Mouse (Mus musculus): ENCODE results near the gene Gm20696. TPM values are rescaled to one million over a fixed set of nuclear protein-coding genes. Genes with fewer than 3 reads are reported as not detected.

Gm20696 gene
- polyA plus RNA-seq, 1 experiment, result 3.0 TPM

DNA sequence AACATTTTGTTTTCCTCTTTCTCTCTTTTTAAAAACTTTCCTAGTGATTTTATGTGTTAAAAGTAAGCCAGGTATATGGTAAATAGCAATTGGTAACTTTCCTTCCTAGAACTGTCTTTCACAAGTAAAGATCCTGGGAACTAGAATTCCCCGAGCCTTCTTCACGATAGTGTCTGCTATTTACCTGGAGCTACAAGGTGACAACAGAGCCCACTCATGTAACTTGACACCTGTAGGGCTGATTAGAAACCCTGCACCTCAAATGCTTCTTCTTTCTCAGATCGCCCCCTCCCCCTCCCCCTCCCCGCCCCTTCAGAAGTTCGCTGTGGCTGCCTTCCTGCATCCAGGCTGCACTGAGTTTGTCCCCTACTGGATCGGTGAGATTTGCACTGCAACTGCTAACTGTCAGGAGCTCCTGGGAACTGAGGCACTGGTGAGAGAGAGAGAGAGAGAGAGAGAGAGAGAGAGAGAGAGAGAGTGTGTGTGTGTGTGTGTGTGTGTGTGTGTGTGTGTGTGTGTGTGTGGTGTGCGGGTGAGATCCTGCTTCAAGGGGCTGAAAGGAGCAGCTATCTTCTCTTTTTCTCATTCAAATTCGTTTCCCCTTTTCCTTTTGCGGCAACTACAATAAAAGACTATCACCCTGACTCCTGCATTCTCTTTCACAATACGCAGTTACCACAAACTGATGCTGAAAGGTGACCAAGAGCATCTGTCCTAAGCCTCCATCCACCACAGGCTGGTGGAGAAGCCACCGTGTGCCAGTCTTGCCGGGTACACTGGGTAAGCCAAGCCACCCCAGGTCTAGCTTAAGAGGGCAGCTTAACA, 403.3 kb downstream of the Gm20696 start:
- TF ChIP-seq CTCF (IDR thresholded peaks at IDR 0.05; ENCODE audit: extremely low read depth, insufficient read depth, low read length) (no peak), POLR2A (IDR thresholded peaks at IDR 0.05; ENCODE audit: extremely low read depth, insufficient read depth, low read length) (no peak)
- no peak overlapping the region for H3K27ac ChIP-seq (ENCODE audit: insufficient read depth, low read length)
- no peak overlapping the region for H3K4me3 ChIP-seq (ENCODE audit: insufficient read depth, low read length)
- peaks cover 10% of the 10 kb centered on the region; the same call in 1 of the 2 replicates for H3K4me1 ChIP-seq (ENCODE audit: control insufficient read depth, insufficient read depth, low read length)

DNA sequence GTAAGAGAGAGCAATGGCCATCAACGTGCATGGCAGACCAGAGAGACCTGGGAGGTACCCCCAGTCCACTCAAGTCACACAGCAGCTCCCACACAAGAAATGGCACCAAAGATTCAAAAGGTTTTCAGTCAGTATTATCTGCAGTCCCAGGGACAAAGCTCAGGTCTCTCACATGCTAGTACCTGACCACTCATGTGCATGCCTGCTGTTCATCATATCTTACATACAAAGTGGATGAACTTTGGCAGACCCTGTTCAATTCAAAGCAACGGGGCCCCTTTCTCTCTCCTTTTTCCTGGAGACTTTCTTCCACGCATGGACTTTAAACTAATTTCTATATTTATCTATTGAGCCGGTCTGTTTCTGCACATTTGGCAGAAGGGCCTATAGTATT, 404.9 kb downstream of the Gm20696 start:
- Histone ChIP-seq H3K27ac (ENCODE audit: insufficient read depth, low read length) (no peak overlapping the region), H3K4me3 (ENCODE audit: insufficient read depth, low read length) (no peak overlapping the region), H3K4me1 (ENCODE audit: control insufficient read depth, insufficient read depth, low read length) (peaks cover 10% of the 10 kb centered on the region; the same call in 1 of the 2 replicates)
- TF ChIP-seq CTCF (IDR thresholded peaks at IDR 0.05; ENCODE audit: extremely low read depth, insufficient read depth, low read length) (no peak), POLR2A (IDR thresholded peaks at IDR 0.05; ENCODE audit: extremely low read depth, insufficient read depth, low read length) (no peak)

DNA sequence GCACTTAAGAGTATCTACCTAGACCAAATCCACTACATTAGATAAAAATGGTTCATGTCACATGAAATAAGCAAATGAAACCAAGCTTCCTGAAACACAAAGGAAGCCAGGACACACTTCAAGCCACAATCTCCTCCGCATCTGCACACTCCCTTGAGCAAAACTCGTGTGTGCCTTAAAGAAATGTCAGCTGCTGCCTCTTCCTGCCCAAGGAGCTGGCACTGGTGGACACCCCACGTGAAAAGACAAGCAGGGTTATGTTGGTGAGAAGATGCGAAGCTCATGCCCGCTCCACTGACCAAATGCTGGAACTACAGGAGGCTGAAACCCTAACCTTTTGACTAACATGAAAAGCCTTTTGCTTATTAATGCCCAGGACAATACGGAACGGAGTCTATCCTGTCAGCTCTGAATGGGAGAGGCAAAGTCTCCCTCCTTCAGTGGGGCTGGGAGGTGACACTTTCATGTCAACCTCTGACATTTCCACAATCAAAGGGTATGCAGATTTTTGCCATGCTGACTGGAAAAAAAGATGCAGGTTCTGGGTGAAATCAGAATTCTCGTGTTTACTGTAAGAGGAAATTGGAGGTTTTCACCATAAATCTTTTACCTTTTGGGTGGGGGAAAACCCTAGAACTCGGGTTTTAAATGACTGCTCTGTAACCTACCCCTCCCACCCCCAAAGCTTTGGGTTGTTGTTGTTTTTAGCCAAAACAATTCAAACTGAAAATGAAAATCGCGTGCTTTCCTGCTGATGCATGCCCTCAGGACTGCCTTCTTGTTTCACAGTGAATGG, 405.5 kb downstream of the Gm20696 start:
- Histone ChIP-seq H3K4me3 (ENCODE audit: insufficient read depth, low read length) (no peak overlapping the region), H3K27ac (ENCODE audit: insufficient read depth, low read length) (no peak overlapping the region), H3K4me1 (ENCODE audit: control insufficient read depth, insufficient read depth, low read length) (peaks cover 7% of the 10 kb centered on the region; the same call in 1 of the 2 replicates)
- TF ChIP-seq POLR2A (IDR thresholded peaks at IDR 0.05; ENCODE audit: extremely low read depth, insufficient read depth, low read length) (no peak), CTCF (IDR thresholded peaks at IDR 0.05; ENCODE audit: extremely low read depth, insufficient read depth, low read length) (no peak)

DNA sequence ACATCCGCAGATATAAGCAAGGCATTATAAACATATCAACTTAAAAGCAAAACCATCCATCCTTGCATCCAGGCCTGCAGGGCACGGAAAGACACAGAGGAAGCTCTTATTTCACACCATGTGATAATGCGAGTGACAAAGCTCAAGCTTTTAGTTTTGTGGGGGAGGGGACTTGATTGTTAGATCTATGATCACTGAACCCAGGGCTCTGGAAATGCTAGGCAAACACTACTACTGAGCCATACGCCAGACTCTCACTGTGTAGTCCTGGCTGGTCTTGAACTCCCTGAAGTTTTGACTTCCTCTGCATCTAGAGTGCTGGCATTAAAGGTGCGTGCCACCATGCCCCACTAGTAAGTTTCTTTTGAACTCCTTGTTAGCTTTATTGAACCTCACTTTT, 408.3 kb downstream of the Gm20696 start:
- Histone ChIP-seq H3K4me3 (ENCODE audit: insufficient read depth, low read length) (no peak overlapping the region), H3K27ac (ENCODE audit: insufficient read depth, low read length) (no peak overlapping the region), H3K4me1 (ENCODE audit: control insufficient read depth, insufficient read depth, low read length) (no peaks in the 10 kb centered on the region)
- TF ChIP-seq CTCF (IDR thresholded peaks at IDR 0.05; ENCODE audit: extremely low read depth, insufficient read depth, low read length) (no peak), POLR2A (IDR thresholded peaks at IDR 0.05; ENCODE audit: extremely low read depth, insufficient read depth, low read length) (no peak)

DNA sequence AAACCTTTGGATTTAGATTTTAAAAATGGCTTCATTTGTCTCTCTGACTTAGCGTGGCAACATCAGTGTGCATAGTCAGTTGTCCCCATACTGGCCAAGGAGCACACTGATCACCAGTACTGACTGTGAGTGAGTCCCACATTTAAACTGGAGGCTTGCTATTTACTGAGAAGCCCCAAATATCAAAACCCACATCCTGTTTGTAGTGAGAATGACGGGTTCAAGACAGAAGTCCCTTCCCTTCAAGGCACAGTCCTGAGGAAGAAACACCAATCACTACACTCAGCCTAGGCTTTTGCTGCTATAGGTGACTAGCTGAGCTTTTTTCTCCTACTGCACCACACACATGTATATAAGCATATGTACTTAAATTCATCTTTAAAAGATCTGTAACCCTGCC, 408.9 kb downstream of the Gm20696 start:
- TF ChIP-seq POLR2A (IDR thresholded peaks at IDR 0.05; ENCODE audit: extremely low read depth, insufficient read depth, low read length) (no peak), CTCF (IDR thresholded peaks at IDR 0.05; ENCODE audit: extremely low read depth, insufficient read depth, low read length) (no peak)
- no peaks in the 10 kb centered on the region for H3K4me1 ChIP-seq (ENCODE audit: control insufficient read depth, insufficient read depth, low read length)
- no peak overlapping the region for H3K4me3 ChIP-seq (ENCODE audit: insufficient read depth, low read length)
- H3K27ac ChIP-seq (ENCODE audit: insufficient read depth, low read length), result no peak overlapping the region

DNA sequence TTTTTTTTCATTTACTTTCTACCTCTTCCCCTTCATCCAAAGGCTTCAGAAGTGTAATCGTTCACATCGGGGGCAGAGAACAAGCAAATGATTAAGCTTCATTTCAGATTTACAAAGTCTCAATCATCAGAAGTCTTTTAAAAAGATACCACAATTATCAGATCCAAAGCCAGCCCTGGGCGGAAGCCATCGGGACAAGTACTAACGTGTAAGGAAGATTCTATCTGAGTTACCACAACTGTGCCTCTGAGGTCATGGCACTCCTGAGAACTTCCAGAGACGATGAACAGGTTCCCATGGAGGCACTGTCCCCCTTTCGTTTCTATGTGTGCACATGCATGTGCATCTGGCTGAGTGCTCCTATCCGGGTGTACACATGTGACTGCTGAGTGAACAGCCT, 413.3 kb downstream of the Gm20696 start:
- no peak overlapping the region for H3K27ac ChIP-seq (ENCODE audit: insufficient read depth, low read length)
- H3K4me3 ChIP-seq (ENCODE audit: insufficient read depth, low read length), result no peak overlapping the region
- no peak for TF ChIP-seq CTCF (IDR thresholded peaks at IDR 0.05; ENCODE audit: extremely low read depth, insufficient read depth, low read length)
- TF ChIP-seq POLR2A (IDR thresholded peaks at IDR 0.05; ENCODE audit: extremely low read depth, insufficient read depth, low read length), result no peak
- H3K4me1 ChIP-seq (ENCODE audit: control insufficient read depth, insufficient read depth, low read length), result no peaks in the 10 kb centered on the region

DNA sequence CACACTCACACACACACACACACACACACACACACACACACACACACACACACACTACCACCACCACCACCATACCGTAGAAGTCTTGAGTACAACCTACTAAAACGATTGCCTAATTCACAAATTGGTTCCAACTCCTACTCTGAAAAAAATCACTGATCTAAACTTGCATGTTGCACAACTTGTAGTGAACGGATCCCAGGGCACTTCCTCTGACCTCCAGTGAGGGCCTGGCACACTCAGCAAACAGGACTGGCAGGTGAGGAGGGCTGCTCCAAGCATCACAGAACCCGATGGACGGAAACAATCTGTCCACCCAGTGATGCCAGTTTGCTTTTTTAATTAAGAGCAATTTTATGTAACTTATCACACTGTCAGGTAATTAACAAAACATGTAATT, 413.8 kb downstream of the Gm20696 start:
- no peak overlapping the region for H3K27ac ChIP-seq (ENCODE audit: insufficient read depth, low read length)
- TF ChIP-seq POLR2A (IDR thresholded peaks at IDR 0.05; ENCODE audit: extremely low read depth, insufficient read depth, low read length) (no peak), CTCF (IDR thresholded peaks at IDR 0.05; ENCODE audit: extremely low read depth, insufficient read depth, low read length) (no peak)
- H3K4me1 ChIP-seq (ENCODE audit: control insufficient read depth, insufficient read depth, low read length), result no peaks in the 10 kb centered on the region
- H3K4me3 ChIP-seq (ENCODE audit: insufficient read depth, low read length), result no peak overlapping the region

DNA sequence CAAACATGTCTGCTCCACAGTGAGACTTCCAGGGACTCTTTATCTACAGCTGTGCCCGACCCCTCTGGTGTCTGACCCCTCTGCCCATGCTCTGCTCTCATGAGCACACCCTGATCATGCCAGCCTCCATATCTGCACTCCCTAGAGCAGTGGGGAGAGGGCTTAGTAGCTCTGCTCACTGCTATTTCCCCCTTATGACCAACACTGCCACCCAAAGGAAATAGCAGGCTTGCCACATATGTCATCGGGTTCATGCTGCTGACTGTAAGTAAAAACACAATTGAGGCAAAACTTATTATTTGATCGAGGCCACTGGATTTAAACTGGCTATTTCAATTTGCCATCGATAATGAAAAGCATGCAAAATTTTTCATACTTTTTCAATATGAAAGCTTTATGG, 414.7 kb downstream of the Gm20696 start:
- Histone ChIP-seq H3K4me3 (ENCODE audit: insufficient read depth, low read length) (no peak overlapping the region), H3K27ac (ENCODE audit: insufficient read depth, low read length) (no peak overlapping the region), H3K4me1 (ENCODE audit: control insufficient read depth, insufficient read depth, low read length) (no peaks in the 10 kb centered on the region)
- TF ChIP-seq POLR2A (IDR thresholded peaks at IDR 0.05; ENCODE audit: extremely low read depth, insufficient read depth, low read length) (no peak), CTCF (IDR thresholded peaks at IDR 0.05; ENCODE audit: extremely low read depth, insufficient read depth, low read length) (peak; percentile 27; the same call in 1 of the 2 replicates)

DNA sequence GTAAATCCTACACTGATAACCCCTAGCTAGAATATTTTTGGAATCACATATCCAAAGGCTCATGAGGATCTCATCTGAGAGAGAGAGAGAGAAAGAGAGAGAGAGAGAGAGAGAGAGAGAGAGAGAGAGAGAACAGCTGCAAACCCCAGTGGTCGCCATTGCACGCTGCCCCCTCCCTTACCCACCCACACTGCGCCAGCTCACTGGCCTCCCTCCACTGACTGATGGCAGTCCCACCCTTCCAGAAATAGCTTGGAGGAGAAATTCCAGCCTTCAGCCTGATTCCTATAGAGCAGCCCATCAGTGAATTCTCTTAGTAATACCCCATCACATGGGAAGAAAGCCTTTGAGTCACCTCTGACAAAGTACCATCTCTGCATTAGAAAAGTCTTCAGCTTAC, 415.4 kb downstream of the Gm20696 start:
- no peaks in the 10 kb centered on the region for H3K4me1 ChIP-seq (ENCODE audit: control insufficient read depth, insufficient read depth, low read length)

More for the DNA sequence above, 415.4 kb downstream of the Gm20696 start:
- TF ChIP-seq POLR2A (IDR thresholded peaks at IDR 0.05; ENCODE audit: extremely low read depth, insufficient read depth, low read length), result no peak
- no peak for TF ChIP-seq CTCF (IDR thresholded peaks at IDR 0.05; ENCODE audit: extremely low read depth, insufficient read depth, low read length)
- no peak overlapping the region for H3K27ac ChIP-seq (ENCODE audit: insufficient read depth, low read length)
- no peak overlapping the region for H3K4me3 ChIP-seq (ENCODE audit: insufficient read depth, low read length)
